26 mouse cellular contexts compared by ENCODE assay signal in genomic region chr4:12516497-12516896, GRCm38 (mm10).
DNase-seq lines count a peak whose midpoint lies in the region; ATAC-seq and TF ChIP-seq lines count a peak whose summit lies in the region.
"Had no signal": no experiment of that assay in that cellular context is flagged by ENCODE, and none has a peak within 500 bp of the region (broad histone marks: within the 10 kb centered on the region; RNA-seq: fewer than 3 reads in every experiment).

No protein-coding gene starts in this region.

- 75% methylated on average over 10 of the region's 10 CpGs for WGBS in hindbrain, embryonic 13.5 days
- WGBS in hindbrain, embryonic 14.5 days, result 78% methylated on average over 10 of the region's 10 CpGs
- WGBS in hindbrain, postnatal 0 days, result 82% methylated on average over 10 of the region's 10 CpGs
- WGBS in hindbrain, embryonic 12.5 days, result 88% methylated on average over 10 of the region's 10 CpGs
- WGBS in neural tube, embryonic 12.5 days, result 73% methylated on average over 10 of the region's 10 CpGs
- 61% methylated on average over 10 of the region's 10 CpGs for WGBS in kidney, adult 2 months

- H3K4me2 ChIP-seq in hindbrain, embryonic 13.5 days, result no peak overlapping the region
- H3K4me2 ChIP-seq in hindbrain, embryonic 14.5 days (replicated peaks), result no peak overlapping the region
- H3K4me2 ChIP-seq in hindbrain, postnatal 0 days (ENCODE audit: low read depth, low read length), result no peak overlapping the region
- H3K4me2 ChIP-seq in hindbrain, embryonic 12.5 days (replicated peaks), result no peak overlapping the region
- H3K4me2 ChIP-seq in neural tube, embryonic 12.5 days (replicated peaks), result no peak overlapping the region
- H3K4me2 ChIP-seq: embryonic facial prominence, embryonic 13.5 days; forebrain, embryonic 12.5 days; forebrain, embryonic 15.5 days; heart, embryonic 13.5 days had no signal

- no peak for TF ChIP-seq POLR2A in kidney, adult 2 months (IDR thresholded peaks at IDR 0.05; ENCODE audit: low read depth, low read length)

- H3K9me3 ChIP-seq in hindbrain, embryonic 13.5 days, result no peaks in the 10 kb centered on the region
- H3K9me3 ChIP-seq in hindbrain, embryonic 14.5 days (ENCODE audit: control insufficient read depth, low read length), result no peaks in the 10 kb centered on the region
- no peaks in the 10 kb centered on the region for H3K9me3 ChIP-seq in hindbrain, postnatal 0 days (ENCODE audit: low read length)
- no peaks in the 10 kb centered on the region for H3K9me3 ChIP-seq in hindbrain, embryonic 12.5 days (replicated peaks)
- H3K9me3 ChIP-seq in neural tube, embryonic 12.5 days, result no peaks in the 10 kb centered on the region
- H3K9me3 ChIP-seq: embryonic facial prominence, embryonic 10.5 days; embryonic facial prominence, embryonic 13.5 days; forebrain, embryonic 12.5 days; forebrain, embryonic 15.5 days; heart, embryonic 10.5 days; heart, embryonic 13.5 days had no signal

- ATAC-seq in hindbrain, embryonic 13.5 days (ENCODE audit: low FRiP score), result peak; percentile 59; the same call in 1 of the 2 replicates
- no peak for ATAC-seq in hindbrain, embryonic 14.5 days (ENCODE audit: low FRiP score)
- ATAC-seq in hindbrain, postnatal 0 days, result no peak
- ATAC-seq in hindbrain, embryonic 12.5 days (ENCODE audit: low FRiP score), result no peak
- ATAC-seq in neural tube, embryonic 12.5 days (ENCODE audit: low FRiP score, low read depth), result peak; percentile 25; the same call in 1 of the 2 replicates
- ATAC-seq: activated CD4-positive, CD25-positive, alpha-beta regulatory T cell, adult 4 months; forebrain, embryonic 15.5 days had no signal

- no peak for TF ChIP-seq CTCF in hindbrain, postnatal 0 days (IDR thresholded peaks at IDR 0.05; ENCODE audit: low read depth)
- no peak for TF ChIP-seq CTCF in kidney, adult 2 months (conservative IDR thresholded peaks at IDR 0.05; ENCODE audit: insufficient read depth, insufficient read length, low read depth, low read length)

- no peaks in the 10 kb centered on the region for H3K36me3 ChIP-seq in hindbrain, embryonic 13.5 days
- no peaks in the 10 kb centered on the region for H3K36me3 ChIP-seq in hindbrain, embryonic 14.5 days (replicated peaks; ENCODE audit: control insufficient read depth, insufficient read depth)
- no peaks in the 10 kb centered on the region for H3K36me3 ChIP-seq in hindbrain, postnatal 0 days (ENCODE audit: insufficient read depth, low read length)
- no peaks in the 10 kb centered on the region for H3K36me3 ChIP-seq in hindbrain, embryonic 12.5 days
- H3K36me3 ChIP-seq in neural tube, embryonic 12.5 days, result no peaks in the 10 kb centered on the region
- no peaks in the 10 kb centered on the region for H3K36me3 ChIP-seq in kidney, adult 2 months (ENCODE audit: control insufficient read depth, insufficient read depth, low read length)
- H3K36me3 ChIP-seq: embryonic facial prominence, embryonic 10.5 days; embryonic facial prominence, embryonic 13.5 days; forebrain, embryonic 12.5 days; forebrain, embryonic 15.5 days; heart, embryonic 10.5 days; heart, embryonic 13.5 days had no signal

- peaks cover 10% of the 10 kb centered on the region for H3K4me1 ChIP-seq in hindbrain, embryonic 13.5 days (replicated peaks)
- H3K4me1 ChIP-seq in hindbrain, embryonic 14.5 days (replicated peaks; ENCODE audit: control insufficient read depth, insufficient read depth, low read length), result no peaks in the 10 kb centered on the region
- peaks cover 2% of the 10 kb centered on the region; the same call in 1 of the 2 replicates for H3K4me1 ChIP-seq in hindbrain, postnatal 0 days (ENCODE audit: insufficient read depth, low read length)
- no peaks in the 10 kb centered on the region for H3K4me1 ChIP-seq in hindbrain, embryonic 12.5 days
- H3K4me1 ChIP-seq in neural tube, embryonic 12.5 days, result no peaks in the 10 kb centered on the region
- no peaks in the 10 kb centered on the region for H3K4me1 ChIP-seq in kidney, adult 2 months (ENCODE audit: control insufficient read depth, insufficient read depth, low read length)
- H3K4me1 ChIP-seq: forebrain, embryonic 12.5 days had no signal

- no peak for DNase-seq in hindbrain, embryonic 14.5 days (ENCODE audit: low spot score)
- DNase-seq in hindbrain, postnatal 0 days (ENCODE audit: low spot score), result peak; percentile 23
- no peak for DNase-seq in neural tube, embryonic 10.5 days (ENCODE audit: extremely low spot score, low spot score)
- DNase-seq in kidney, adult 2 months, result no peak
- DNase-seq: adrenal gland, adult 8-10 months; adrenal gland, postnatal 25 days; cerebellum, adult 11-12 months; cerebellum, adult 8-10 months; cerebellum, postnatal 10 days; cerebellum, postnatal 36 days; embryo, embryonic 11 days; gastrocnemius, postnatal 36 days; heart, adult 2 months; heart, postnatal 14 days; heart, postnatal 4 days had no signal

- H3K9ac ChIP-seq in hindbrain, embryonic 13.5 days, result no peak overlapping the region
- H3K9ac ChIP-seq in hindbrain, embryonic 14.5 days, result no peak overlapping the region
- H3K9ac ChIP-seq in hindbrain, postnatal 0 days (replicated peaks; ENCODE audit: low read length), result no peak overlapping the region
- H3K9ac ChIP-seq in hindbrain, embryonic 12.5 days, result no peak overlapping the region
- no peak overlapping the region for H3K9ac ChIP-seq in neural tube, embryonic 12.5 days
- H3K9ac ChIP-seq: embryonic facial prominence, embryonic 13.5 days; forebrain, embryonic 12.5 days; forebrain, embryonic 15.5 days; heart, embryonic 13.5 days had no signal

- H3K27me3 ChIP-seq in hindbrain, embryonic 13.5 days, result no peaks in the 10 kb centered on the region
- no peaks in the 10 kb centered on the region for H3K27me3 ChIP-seq in hindbrain, embryonic 14.5 days (ENCODE audit: control insufficient read depth, insufficient read depth, low read length)
- no peaks in the 10 kb centered on the region for H3K27me3 ChIP-seq in hindbrain, postnatal 0 days (ENCODE audit: insufficient read depth, low read length)
- no peaks in the 10 kb centered on the region for H3K27me3 ChIP-seq in hindbrain, embryonic 12.5 days
- H3K27me3 ChIP-seq in neural tube, embryonic 12.5 days (replicated peaks), result no peaks in the 10 kb centered on the region
- no peaks in the 10 kb centered on the region for H3K27me3 ChIP-seq in kidney, adult 2 months (replicated peaks; ENCODE audit: control insufficient read depth, insufficient read depth, low read length)
- H3K27me3 ChIP-seq: embryonic facial prominence, embryonic 13.5 days; forebrain, embryonic 12.5 days; forebrain, embryonic 15.5 days; heart, embryonic 13.5 days had no signal

- H3K4me3 ChIP-seq in hindbrain, embryonic 13.5 days, result no peak overlapping the region
- no peak overlapping the region for H3K4me3 ChIP-seq in hindbrain, embryonic 14.5 days (replicated peaks; ENCODE audit: low read length)
- no peak overlapping the region for H3K4me3 ChIP-seq in hindbrain, postnatal 0 days (ENCODE audit: low read length)
- no peak overlapping the region for H3K4me3 ChIP-seq in hindbrain, embryonic 12.5 days
- no peak overlapping the region for H3K4me3 ChIP-seq in neural tube, embryonic 12.5 days
- no peak overlapping the region for H3K4me3 ChIP-seq in kidney, adult 2 months (ENCODE audit: insufficient read depth, low read depth, low read length)
- H3K4me3 ChIP-seq: embryonic facial prominence, embryonic 10.5 days; embryonic facial prominence, embryonic 13.5 days; erythroblast, embryonic 14.5 days; forebrain, embryonic 12.5 days; forebrain, embryonic 15.5 days; heart, adult 2 months; heart, embryonic 10.5 days; heart, embryonic 13.5 days had no signal

- H3K27ac ChIP-seq in hindbrain, embryonic 13.5 days, result peak overlapping the region; percentile 48; the same call in 1 of the 2 replicates
- no peak overlapping the region for H3K27ac ChIP-seq in hindbrain, embryonic 14.5 days
- no peak overlapping the region for H3K27ac ChIP-seq in hindbrain, postnatal 0 days
- H3K27ac ChIP-seq in hindbrain, embryonic 12.5 days, result no peak overlapping the region
- no peak overlapping the region for H3K27ac ChIP-seq in neural tube, embryonic 12.5 days
- no peak overlapping the region for H3K27ac ChIP-seq in kidney, adult 2 months (ENCODE audit: insufficient read depth, low read depth, low read length)
- H3K27ac ChIP-seq: embryonic facial prominence, embryonic 10.5 days; embryonic facial prominence, embryonic 13.5 days; forebrain, embryonic 12.5 days; forebrain, embryonic 15.5 days; heart, adult 2 months; heart, embryonic 10.5 days; heart, embryonic 13.5 days had no signal

Comparison
In these comparisons a context has a peak if more than half of its experiments do, and no peak if none do; other contexts are left out.
1. ATAC-seq: peak in hindbrain, embryonic 13.5 days (single experiment) and neural tube, embryonic 12.5 days (single experiment); none in hindbrain, embryonic 14.5 days (single experiment), hindbrain, postnatal 0 days (single experiment) and hindbrain, embryonic 12.5 days (single experiment).